Mouse (Mus musculus) liver, embryonic 14.5 days (tissue): ENCODE results near the gene Sars. TPM values are rescaled to one million over a fixed set of nuclear protein-coding genes. Genes with fewer than 3 reads are reported as not detected.

ENCODE experiments used
- ATAC-seq: fragments of 200-750 bp; cut with Nextera tagmentation; 2 replicates; pipeline ENCODE4 v1.8.0; 2017; ENCODE audit warnings: moderate number of reproducible peaks, mild to moderate bottlenecking, moderate library complexity; ENCODE audit not compliant: insufficient read depth
- DNase-seq, 3 experiments: peaks; one replicate each; pipeline ENCODE4 v3.0.0-alpha.2; 2012 to 2013; ENCODE audit warnings: low read depth in 3 of 3, low spot score in 3 of 3
- H3K27ac ChIP-seq: fragments of 300-500 bp; sonication (generic); 2 replicates; pipeline ENCODE4 v1.5.1; 2014; ENCODE audit warnings: moderate library complexity, mild to moderate bottlenecking, control low read depth, inconsistent platforms
- H3K27me3 ChIP-seq: fragments of 300-500 bp; sonication (generic); 2 replicates; pipeline ENCODE4 v1.6.1; 2014; ENCODE audit warnings: mild to moderate bottlenecking, low read length, moderate library complexity; ENCODE audit not compliant: control insufficient read depth, insufficient read depth
- H3K36me3 ChIP-seq: fragments of 300-500 bp; sonication (generic); replicated peaks from 2 replicates; pipeline ENCODE4 v1.6.1; 2014; ENCODE audit warnings: low read depth; ENCODE audit not compliant: control insufficient read depth, insufficient read depth
- H3K4me1 ChIP-seq, 2 experiments: fragments of 200-500 bp in 1 of 2; fragments of 300-500 bp in 1 of 2; sonication (generic) in 1 of 2; replicated peaks; 2 replicates each; pipeline ENCODE4 v1.6.1; 2012 to 2014; ENCODE audit warnings: antibody characterized with exemption in 1 of 2, inconsistent platforms in 1 of 2, low read length in 1 of 2; ENCODE audit not compliant: control insufficient read depth in 2 of 2, insufficient read depth in 2 of 2
- H3K4me2 ChIP-seq: fragments of 300-500 bp; sonication (generic); 2 replicates; pipeline ENCODE4 v1.6.1; 2014; ENCODE audit warnings: low read depth, mild to moderate bottlenecking, control low read depth, moderate library complexity
- H3K4me3 ChIP-seq, 2 experiments: fragments of 200-500 bp in 1 of 2; fragments of 300-500 bp in 1 of 2; sonication (generic) in 1 of 2; 2 replicates each; pipeline ENCODE4 v1.5.1; 2012 to 2014; ENCODE audit warnings: low read depth in 2 of 2, low read length in 2 of 2, mild to moderate bottlenecking in 2 of 2, control low read depth in 1 of 2, inconsistent platforms in 1 of 2, moderate library complexity in 1 of 2; ENCODE audit not compliant: insufficient read depth in 1 of 2
- H3K9ac ChIP-seq: fragments of 300-500 bp; sonication (generic); replicated peaks from 2 replicates; pipeline ENCODE4 v1.6.1; 2014; ENCODE audit warnings: mild to moderate bottlenecking, control low read depth, moderate library complexity
- H3K9me3 ChIP-seq: fragments of 300-500 bp; sonication (generic); 2 replicates; pipeline ENCODE4 v1.6.1; 2016; ENCODE audit warnings: low read length, mixed read lengths; ENCODE audit not compliant: control insufficient read depth
- CTCF ChIP-seq: IDR thresholded peaks from 2 replicates; pipeline ENCODE4 v1.5.1; 2016; ENCODE audit warnings: antibody characterized with exemption, low read depth, control low read depth
- EP300 ChIP-seq: IDR thresholded peaks from 2 replicates; pipeline ENCODE4 v1.6.1; 2016; ENCODE audit warnings: antibody characterized with exemption, low read depth
- WGBS: fragments of 180-500 bp; shearing (Covaris S2); extraction: QIAGEN DNeasy Blood & Tissue Kit; methylation state at CpG from one replicate; pipeline ENCODE4 v1.1.7; 2014; ENCODE audit not compliant: insufficient replicate concordance; 5-methylcytosine and 5-hydroxymethylcytosine counted together
- polyA plus RNA-seq, 2 experiments: library from polyadenylated mRNA; depleted of rRNA in 1 of 2; stranded (reverse) in 1 of 2; unstranded in 1 of 2; fragments of >200 nt; fragmentation: Nextera tagmentation in 1 of 2; extraction: Ambion mirVana in 1 of 2; gene quantifications; 2 replicates each; pipeline versions ENCODE4 v1.2.1 to v1.2.3; 2012 to 2014

Sars gene
- polyA plus RNA-seq, 2 experiments = 39.9 to 76.1 TPM

GRCm38 (mm10) chr3:108436380-108436714 lies 8.7 kb downstream of the Sars start:
- Histone ChIP-seq H3K27ac (no peak overlapping the region), H3K9ac (no peak overlapping the region), H3K4me3 (no peak overlapping the region), H3K9me3 (no peaks in the 10 kb centered on the region), H3K36me3 (peaks cover 47% of the 10 kb centered on the region), H3K27me3 (no peaks in the 10 kb centered on the region), H3K4me1 (no peaks in the 10 kb centered on the region), H3K4me2 (no peak overlapping the region)
- DNase-seq (no peak), ATAC-seq (no peak)
- 82% methylated on average over 7 of the region's 7 CpGs for WGBS
- TF ChIP-seq EP300 = no peak
- TF ChIP-seq CTCF = no peak

DNA sequence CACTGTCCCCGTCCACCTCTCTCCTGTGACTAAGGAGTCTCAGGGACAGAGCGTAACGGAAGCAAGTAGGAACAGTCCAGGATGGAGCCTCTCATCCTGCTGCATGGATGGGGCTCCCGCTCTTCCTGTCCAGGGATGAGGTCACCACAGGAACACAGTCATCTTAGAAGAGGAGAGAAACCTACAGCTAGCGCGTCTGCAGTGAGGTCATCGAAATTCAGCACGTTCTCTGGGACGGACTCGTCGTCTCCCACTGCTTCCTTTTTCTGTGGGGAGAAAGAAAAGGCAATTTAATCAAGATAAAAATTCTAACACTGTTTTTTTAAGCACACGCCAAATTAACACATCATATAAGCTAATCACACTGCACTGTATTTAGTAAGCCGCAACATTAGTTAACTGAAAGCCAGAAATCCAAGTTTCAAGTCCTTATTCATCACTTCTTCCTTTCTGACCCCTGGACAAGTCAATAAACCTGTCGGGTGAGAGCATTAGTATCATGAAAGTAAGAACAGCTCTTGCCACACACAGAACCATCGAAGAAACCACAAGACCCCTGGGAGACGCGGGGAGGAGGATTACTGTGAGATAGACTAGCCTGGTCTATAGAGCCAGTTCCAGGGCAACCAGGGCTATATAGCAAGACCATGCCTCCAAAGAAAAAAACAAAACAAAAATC lies 9.2 kb downstream of the Sars start:
- Histone ChIP-seq H3K36me3 (peaks cover 51% of the 10 kb centered on the region), H3K27me3 (no peaks in the 10 kb centered on the region), H3K4me1 (no peaks in the 10 kb centered on the region), H3K4me2 (no peak overlapping the region), H3K9me3 (no peaks in the 10 kb centered on the region), H3K9ac (no peak overlapping the region), H3K4me3 (no peak overlapping the region), H3K27ac (no peak overlapping the region)
- 84% methylated on average over 17 of the region's 17 CpGs for WGBS
- ATAC-seq (0 out of 2 replicates have a peak, but pooled peaks have one; percentile 31), DNase-seq (no peak)
- TF ChIP-seq CTCF (no peak), EP300 (no peak)

DNA sequence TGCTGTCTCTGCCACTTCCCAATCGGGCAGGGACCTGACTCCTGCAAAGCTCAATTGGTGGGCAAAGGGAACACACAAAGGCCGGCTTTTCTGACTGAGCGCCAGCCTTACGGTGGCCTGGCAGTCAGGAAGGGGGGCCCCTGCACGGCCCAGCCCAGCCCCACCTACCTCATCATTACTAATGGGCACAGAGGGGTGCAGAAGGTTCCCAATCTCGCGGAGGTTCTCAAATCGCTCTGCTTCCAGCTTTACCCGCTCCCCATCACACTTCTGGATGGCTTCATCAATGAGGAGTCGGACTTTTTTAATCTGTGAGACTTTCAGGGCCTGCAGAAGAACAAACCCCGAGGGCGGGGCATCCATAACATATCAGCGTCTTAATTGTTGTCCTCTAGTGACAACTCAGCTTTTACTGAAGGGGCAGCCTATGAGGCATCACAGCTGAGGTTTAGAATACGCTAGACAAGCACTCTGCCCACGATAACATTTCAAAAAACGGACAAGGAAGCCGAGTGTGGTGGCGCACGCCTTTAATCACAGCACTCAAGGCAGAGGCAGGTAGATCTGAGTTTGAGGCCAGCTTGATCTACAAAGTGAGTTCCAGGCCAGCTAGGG lies 11.0 kb downstream of the Sars start:
- peaks cover 62% of the 10 kb centered on the region for H3K36me3 ChIP-seq
- H3K4me3 ChIP-seq = no peak overlapping the region
- no peak overlapping the region for H3K4me2 ChIP-seq
- ATAC-seq (no peak), DNase-seq (no peak)
- no peak for TF ChIP-seq CTCF
- no peak for TF ChIP-seq EP300
- no peak overlapping the region for H3K27ac ChIP-seq
- 77% methylated on average over 19 of the region's 19 CpGs for WGBS
- H3K9me3 ChIP-seq = no peaks in the 10 kb centered on the region
- H3K4me1 ChIP-seq = no peaks in the 10 kb centered on the region
- H3K9ac ChIP-seq = no peak overlapping the region
- H3K27me3 ChIP-seq = no peaks in the 10 kb centered on the region

- Histone ChIP-seq H3K4me2 (no peak overlapping the region), H3K36me3 (peaks cover 69% of the 10 kb centered on the region), H3K27me3 (no peaks in the 10 kb centered on the region), H3K9ac (no peak overlapping the region), H3K4me1 (no peaks in the 10 kb centered on the region), H3K9me3 (no peaks in the 10 kb centered on the region), H3K4me3 (no peak overlapping the region), H3K27ac (no peak overlapping the region)
- DNase-seq = no peak
- 89% methylated on average over 18 of the region's 18 CpGs for WGBS
- ATAC-seq = no peak
- TF ChIP-seq CTCF (no peak), EP300 (no peak)
Observed at GRCm38 (mm10) chr3:108433188-108433880, 11.7 kb downstream of the Sars start.

GRCm38 (mm10) chr3:108432542-108433187 lies 12.3 kb downstream of the Sars start:
- ATAC-seq = no peak
- peaks cover 75% of the 10 kb centered on the region for H3K36me3 ChIP-seq
- 87% methylated on average over 13 of the region's 13 CpGs for WGBS

More at GRCm38 (mm10) chr3:108432542-108433187, 12.3 kb downstream of the Sars start:
- no peaks in the 10 kb centered on the region for H3K9me3 ChIP-seq
- H3K9ac ChIP-seq = no peak overlapping the region
- TF ChIP-seq EP300 = no peak
- TF ChIP-seq CTCF = no peak
- no peak overlapping the region for H3K4me2 ChIP-seq
- no peak overlapping the region for H3K27ac ChIP-seq
- H3K4me1 ChIP-seq = no peaks in the 10 kb centered on the region
- DNase-seq = no peak
- H3K4me3 ChIP-seq = no peak overlapping the region
- no peaks in the 10 kb centered on the region for H3K27me3 ChIP-seq
